Mouse (Mus musculus): ENCODE data around the gene Gm20708. TPM values are rescaled to one million over a fixed set of nuclear protein-coding genes. Genes with fewer than 3 reads are reported as not detected.

The Gm20708 gene
- polyA plus RNA-seq, 1 experiment from 2014 or later = not detected

- 29% methylated on average over 3 of the region's 3 CpGs for WGBS
- no peak overlapping the region for H3K27ac ChIP-seq
- H3K27me3 ChIP-seq (replicated peaks) = peaks cover 30% of the 10 kb centered on the region
- 0 out of 2 replicates have a peak, but pooled peaks cover 9% of the 10 kb centered on the region for H3K4me1 ChIP-seq
- no peak overlapping the region for H3K4me2 ChIP-seq (replicated peaks)
- H3K9me3 ChIP-seq = no peaks in the 10 kb centered on the region
- ATAC-seq (ENCODE audit: low FRiP score, low read depth) = no peak
- H3K36me3 ChIP-seq = peaks cover 37% of the 10 kb centered on the region
- no peak overlapping the region for H3K4me3 ChIP-seq
- no peak overlapping the region for H3K9ac ChIP-seq
Measured at GRCm38 (mm10) chr11:117858392-117858791, 48.9 kb downstream of the Gm20708 start.

- no peak within 1 kb of the TSS for H3K27ac ChIP-seq
- H3K27me3 ChIP-seq (replicated peaks) = peaks cover 30% of the 10 kb centered on the region
- 0 out of 2 replicates have a peak, but pooled peaks cover 12% of the 10 kb centered on the region for H3K4me1 ChIP-seq
- H3K4me3 ChIP-seq = no peak within 1 kb of the TSS; the same call in 1 of the 2 replicates
- peaks cover 20% of the 10 kb centered on the region for H3K36me3 ChIP-seq
- ATAC-seq (ENCODE audit: low FRiP score, low read depth) = no peak
- WGBS = 5% methylated on average over 23 of the region's 23 CpGs
- peak within 1 kb of the TSS; percentile 36 for H3K4me2 ChIP-seq (replicated peaks)
- H3K9ac ChIP-seq = no peak within 1 kb of the TSS
- no peaks in the 10 kb centered on the region for H3K9me3 ChIP-seq
Measured at GRCm38 (mm10) chr11:117860601-117861000, 51.1 kb downstream of the Gm20708 start, which contains the start of gene Tmem235. Gene Tmem235 (plus strand): TSS chr11:117860752.

GRCm38 (mm10) chr11:117863174-117863856, 53.8 kb downstream of the Gm20708 start:
- no peak for ATAC-seq (ENCODE audit: low FRiP score, low read depth)
- Histone ChIP-seq H3K4me1 (peaks cover 22% of the 10 kb centered on the region), H3K27ac (no peak overlapping the region), H3K9ac (no peak overlapping the region), H3K36me3 (no peaks in the 10 kb centered on the region), H3K9me3 (no peaks in the 10 kb centered on the region), H3K4me3 (no peak overlapping the region), H3K27me3 (replicated peaks) (peaks cover 30% of the 10 kb centered on the region), H3K4me2 (replicated peaks) (no peak overlapping the region)
- WGBS = 39% methylated on average over 11 of the region's 11 CpGs

- Histone ChIP-seq H3K27ac (no peak overlapping the region), H3K4me2 (replicated peaks) (no peak overlapping the region), H3K4me3 (no peak overlapping the region), H3K9ac (0 out of 2 replicates have a peak overlapping the region, but pooled peaks have one; percentile 9), H3K36me3 (no peaks in the 10 kb centered on the region), H3K27me3 (replicated peaks) (peaks cover 28% of the 10 kb centered on the region), H3K9me3 (no peaks in the 10 kb centered on the region), H3K4me1 (peaks cover 20% of the 10 kb centered on the region)
- no peak for ATAC-seq (ENCODE audit: low FRiP score, low read depth)
- 64% methylated on average over 2 of the region's 2 CpGs for WGBS
Measured at GRCm38 (mm10) chr11:117864805-117865204, 55.3 kb downstream of the Gm20708 start.

GRCm38 (mm10) chr11:117865988-117866387, 56.5 kb downstream of the Gm20708 start:
- Histone ChIP-seq H3K36me3 (no peaks in the 10 kb centered on the region), H3K4me3 (no peak overlapping the region), H3K9me3 (no peaks in the 10 kb centered on the region), H3K27me3 (replicated peaks) (peaks cover 16% of the 10 kb centered on the region), H3K4me1 (peaks cover 16% of the 10 kb centered on the region), H3K27ac (peak overlapping the region; percentile 42; the same call in 1 of the 2 replicates), H3K9ac (0 out of 2 replicates have a peak overlapping the region, but pooled peaks have one; percentile 26), H3K4me2 (replicated peaks) (peak overlapping the region; percentile 20; the same call in 1 of the 2 replicates)
- 0 out of 2 replicates have a peak, but pooled peaks have one; percentile 31 for ATAC-seq (ENCODE audit: low FRiP score, low read depth)
- 7% methylated on average over 6 of the region's 6 CpGs for WGBS

GRCm38 (mm10) chr11:117870688-117871365, 61.4 kb downstream of the Gm20708 start:
- Histone ChIP-seq H3K36me3 (no peaks in the 10 kb centered on the region), H3K27me3 (replicated peaks) (no peaks in the 10 kb centered on the region), H3K9ac (no peak overlapping the region), H3K4me3 (no peak overlapping the region), H3K4me1 (peaks cover 20% of the 10 kb centered on the region), H3K4me2 (replicated peaks) (no peak overlapping the region), H3K9me3 (no peaks in the 10 kb centered on the region), H3K27ac (no peak overlapping the region)
- WGBS = 37% methylated on average over 12 of the region's 12 CpGs
- ATAC-seq (ENCODE audit: low FRiP score, low read depth) = no peak

GRCm38 (mm10) chr11:117871376-117871775, 61.9 kb downstream of the Gm20708 start:
- Histone ChIP-seq H3K27ac (no peak overlapping the region), H3K36me3 (no peaks in the 10 kb centered on the region), H3K4me1 (peaks cover 16% of the 10 kb centered on the region), H3K9ac (no peak overlapping the region), H3K4me2 (replicated peaks) (no peak overlapping the region), H3K9me3 (no peaks in the 10 kb centered on the region), H3K4me3 (no peak overlapping the region), H3K27me3 (replicated peaks) (no peaks in the 10 kb centered on the region)
- no peak for ATAC-seq (ENCODE audit: low FRiP score, low read depth)
- 71% methylated on average over 5 of the region's 5 CpGs for WGBS

GRCm38 (mm10) chr11:117871911-117872584, 62.6 kb downstream of the Gm20708 start:
- H3K9ac ChIP-seq = no peak overlapping the region
- 59% methylated on average over 12 of the region's 12 CpGs for WGBS
- H3K4me1 ChIP-seq = peaks cover 13% of the 10 kb centered on the region
- H3K36me3 ChIP-seq = no peaks in the 10 kb centered on the region
- H3K4me3 ChIP-seq = no peak overlapping the region
- no peak overlapping the region for H3K4me2 ChIP-seq (replicated peaks)
- no peaks in the 10 kb centered on the region for H3K27me3 ChIP-seq (replicated peaks)
- H3K9me3 ChIP-seq = no peaks in the 10 kb centered on the region
- no peak overlapping the region for H3K27ac ChIP-seq
- no peak for ATAC-seq (ENCODE audit: low FRiP score, low read depth)

GRCm38 (mm10) chr11:117872861-117873608, 63.6 kb downstream of the Gm20708 start, which contains the start of gene Tha1:
Gene Tha1 (minus strand): TSS chr11:117873481.
- ATAC-seq (ENCODE audit: low FRiP score, low read depth) = peak; percentile 67
- Histone ChIP-seq H3K27ac (no peak within 1 kb of the TSS), H3K4me1 (peaks cover 16% of the 10 kb centered on the region)

GRCm38 (mm10) chr11:117874419-117874818, 65.0 kb downstream of the Gm20708 start:
- no peak overlapping the region for H3K27ac ChIP-seq
- H3K4me1 ChIP-seq = peaks cover 27% of the 10 kb centered on the region
- no peaks in the 10 kb centered on the region for H3K36me3 ChIP-seq
- no peak overlapping the region for H3K4me3 ChIP-seq
- no peaks in the 10 kb centered on the region for H3K9me3 ChIP-seq
- 54% methylated on average over 4 of the region's 4 CpGs for WGBS
- no peaks in the 10 kb centered on the region for H3K27me3 ChIP-seq (replicated peaks)
- H3K9ac ChIP-seq = no peak overlapping the region
- no peak overlapping the region for H3K4me2 ChIP-seq (replicated peaks)
- no peak for ATAC-seq (ENCODE audit: low FRiP score, low read depth)

More at GRCm38 (mm10) chr11:117872861-117873608, 63.6 kb downstream of the Gm20708 start, which contains the start of gene Tha1:
- Histone ChIP-seq H3K9me3 (no peaks in the 10 kb centered on the region), H3K4me2 (replicated peaks) (peak within 1 kb of the TSS; percentile 99), H3K27me3 (replicated peaks) (no peaks in the 10 kb centered on the region), H3K36me3 (no peaks in the 10 kb centered on the region), H3K4me3 (peak within 1 kb of the TSS; percentile 67), H3K9ac (peak within 1 kb of the TSS; percentile 82)
- WGBS = 1% methylated on average over 51 of the region's 51 CpGs

GRCm38 (mm10) chr11:117875681-117876080, 66.2 kb downstream of the Gm20708 start:
- WGBS = 18% methylated on average over 6 of the region's 6 CpGs
- Histone ChIP-seq H3K4me1 (peaks cover 24% of the 10 kb centered on the region), H3K4me3 (no peak overlapping the region), H3K4me2 (replicated peaks) (no peak overlapping the region), H3K36me3 (no peaks in the 10 kb centered on the region), H3K27me3 (replicated peaks) (no peaks in the 10 kb centered on the region), H3K9ac (no peak overlapping the region), H3K27ac (no peak overlapping the region), H3K9me3 (no peaks in the 10 kb centered on the region)
- no peak for ATAC-seq (ENCODE audit: low FRiP score, low read depth)
